Mouse (Mus musculus) frontal cortex, adult (tissue): ENCODE measurements around the gene Mtfr2.

Experiments
- ATAC-seq: cut with Nextera tagmentation; 2 replicates; pipeline ENCODE4 v1.9.2; 2017; ENCODE audit warnings: mild to moderate bottlenecking, moderate library complexity, mixed read lengths; ENCODE audit not compliant: low TSS enrichment

The Mtfr2 gene

DNA sequence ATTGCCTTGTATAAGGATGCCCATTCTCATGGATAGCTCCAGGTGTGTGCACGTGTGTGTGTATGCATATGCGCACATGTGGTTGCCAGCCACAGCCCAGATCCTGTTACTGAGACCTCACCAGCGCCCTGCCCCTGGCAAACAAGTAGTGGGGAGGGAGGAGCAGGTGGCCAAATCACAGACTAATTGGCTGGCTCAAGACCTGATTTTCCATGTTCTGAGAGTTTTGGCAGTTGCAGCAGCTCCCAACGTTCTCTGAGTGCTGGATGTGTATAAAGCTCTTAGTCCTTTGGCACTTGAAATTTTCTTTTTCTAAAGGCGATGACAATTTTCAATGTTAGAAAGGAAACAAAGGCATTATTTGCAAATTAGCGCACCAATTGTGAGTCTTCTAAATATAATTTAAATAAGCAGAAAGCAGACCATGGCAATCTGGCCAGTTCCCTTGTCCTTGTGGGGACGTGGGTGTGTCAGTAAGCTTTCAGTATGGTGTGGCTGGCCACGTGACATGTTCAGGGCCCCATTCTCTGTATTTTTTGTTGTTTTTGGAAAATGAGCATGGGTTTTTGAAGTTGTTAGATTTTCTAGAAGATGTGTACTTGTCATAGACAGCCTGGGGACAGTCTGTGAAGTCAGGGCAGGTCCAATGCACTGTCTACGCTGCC lies 31.6 kb downstream of the Mtfr2 start:
- ATAC-seq = no peak

DNA sequence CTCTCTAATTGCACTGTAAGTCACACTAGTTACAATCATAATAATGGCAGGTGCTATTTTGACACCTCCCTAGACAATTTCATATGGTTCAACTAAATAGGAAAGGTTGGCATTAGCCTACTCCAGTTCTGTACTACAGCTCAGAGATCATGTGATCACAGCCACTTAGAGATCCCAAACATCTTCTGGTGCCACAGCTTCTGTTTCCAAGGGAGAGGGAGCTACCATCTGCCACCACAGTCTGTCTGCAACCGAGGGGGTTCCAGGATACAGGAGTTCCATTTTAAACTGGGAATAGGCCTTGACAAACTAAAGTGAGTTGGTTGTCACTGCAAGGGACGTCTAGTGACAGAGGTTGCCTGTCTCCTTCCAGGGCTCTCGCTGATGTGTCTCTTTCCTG lies 33.2 kb downstream of the Mtfr2 start:
- ATAC-seq = peak; percentile 92

DNA sequence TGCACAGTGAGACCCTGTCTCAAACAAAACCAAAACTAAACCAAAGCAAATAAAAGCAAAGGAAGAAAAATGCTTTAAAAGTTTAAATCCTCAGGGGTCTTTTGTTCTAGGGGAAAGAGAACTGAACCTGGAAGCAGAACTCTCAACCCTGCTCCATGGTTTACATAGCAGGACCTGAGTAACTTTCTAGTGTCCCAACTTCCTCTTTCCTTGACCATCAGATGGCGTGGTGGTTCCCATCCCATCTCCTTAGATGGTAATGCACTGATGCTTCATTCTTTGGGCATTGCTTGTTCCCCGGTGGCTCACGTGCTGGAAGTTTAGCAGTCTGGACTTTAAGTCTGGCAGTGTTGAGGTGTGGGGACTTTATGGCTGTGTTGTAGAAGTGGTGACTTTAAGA lies 33.8 kb downstream of the Mtfr2 start:
- ATAC-seq = no peak

DNA sequence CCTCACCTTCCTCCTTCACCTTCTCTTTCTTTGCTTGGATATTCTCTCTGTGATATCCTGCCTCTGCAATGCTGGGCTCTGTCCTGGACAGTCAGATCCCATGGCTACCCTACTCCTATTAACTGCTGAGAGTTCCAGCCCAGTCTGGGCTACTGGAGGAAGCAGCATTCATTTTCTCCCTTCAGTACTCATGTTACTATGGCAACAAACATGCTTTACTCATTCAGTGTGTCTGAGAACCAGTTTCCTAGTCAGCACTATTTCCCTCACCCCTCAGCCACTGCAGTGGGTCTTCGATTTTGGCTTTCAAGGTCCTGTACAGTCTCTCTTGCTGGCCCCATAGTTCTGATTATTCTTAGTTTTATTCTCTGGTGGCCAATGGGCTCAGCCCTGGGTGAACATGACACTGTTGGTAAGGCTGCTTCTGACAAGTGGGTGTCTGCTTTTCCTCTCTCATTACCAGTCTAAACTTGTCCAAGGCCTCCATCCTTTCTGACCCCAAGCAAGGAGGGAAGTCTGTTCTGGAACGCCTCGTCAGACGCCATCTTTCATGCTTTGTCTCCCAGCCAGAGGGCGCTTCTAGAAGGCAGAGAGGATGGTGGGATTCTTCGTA lies 35.3 kb downstream of the Mtfr2 start:
- ATAC-seq = peak; percentile 86

DNA sequence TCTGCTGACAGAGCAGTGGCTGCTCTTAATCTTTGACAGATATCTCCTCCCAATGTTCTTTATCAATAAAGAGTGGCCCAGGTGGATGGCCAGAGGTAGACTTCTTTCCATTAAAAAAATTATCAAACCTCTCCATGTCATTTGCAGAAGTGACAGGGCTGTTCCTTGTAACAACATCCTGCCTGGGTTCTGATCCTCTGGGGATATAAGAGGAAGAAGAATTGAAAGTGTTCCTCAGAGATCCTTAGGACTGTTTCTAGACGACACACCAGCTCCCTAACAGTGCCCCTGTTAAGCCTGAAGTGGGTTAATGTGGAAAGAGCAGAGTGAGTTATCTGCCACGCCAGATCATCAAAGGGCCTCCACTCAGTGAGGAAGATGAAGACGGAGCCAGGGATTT lies 43.0 kb downstream of the Mtfr2 start:
- no peak for ATAC-seq

DNA sequence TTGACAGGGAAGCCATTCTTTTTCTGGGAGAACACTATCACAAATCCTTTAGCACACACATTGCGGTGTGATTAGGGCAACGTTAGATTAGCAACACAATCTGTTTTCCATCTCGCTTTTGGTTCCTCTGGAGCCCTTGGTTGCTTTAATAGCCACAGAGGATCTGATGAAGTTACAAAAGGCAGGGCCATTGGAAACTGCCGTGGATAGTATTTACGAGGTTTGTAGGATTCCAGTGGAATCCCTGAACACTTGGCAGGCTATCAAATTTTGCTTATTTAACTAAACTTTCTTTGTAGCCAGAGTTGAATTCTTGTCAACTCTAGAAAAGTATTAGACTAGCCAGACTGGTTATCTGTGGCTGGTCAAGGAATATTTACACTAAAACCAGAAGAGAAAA lies 47.2 kb downstream of the Mtfr2 start:
- ATAC-seq = no peak

DNA sequence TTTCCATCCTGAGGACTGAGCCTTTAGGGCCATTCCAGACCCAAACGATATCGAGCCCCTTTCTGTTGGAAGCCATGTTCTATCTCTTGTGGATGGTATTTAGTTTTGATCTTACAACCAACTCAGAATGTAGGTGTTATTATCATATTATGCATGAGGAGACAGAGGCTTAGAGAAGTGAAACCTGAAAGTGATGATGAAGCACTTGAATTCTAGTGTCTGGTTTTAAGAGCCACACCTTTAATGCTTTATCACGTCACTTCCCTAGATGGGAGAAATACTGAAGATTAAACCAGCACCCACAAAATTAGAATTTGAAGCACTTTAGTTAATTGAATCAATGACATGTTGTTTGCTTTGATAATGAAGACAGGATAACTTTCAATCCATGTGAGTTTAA lies 48.2 kb downstream of the Mtfr2 start:
- no peak for ATAC-seq

DNA sequence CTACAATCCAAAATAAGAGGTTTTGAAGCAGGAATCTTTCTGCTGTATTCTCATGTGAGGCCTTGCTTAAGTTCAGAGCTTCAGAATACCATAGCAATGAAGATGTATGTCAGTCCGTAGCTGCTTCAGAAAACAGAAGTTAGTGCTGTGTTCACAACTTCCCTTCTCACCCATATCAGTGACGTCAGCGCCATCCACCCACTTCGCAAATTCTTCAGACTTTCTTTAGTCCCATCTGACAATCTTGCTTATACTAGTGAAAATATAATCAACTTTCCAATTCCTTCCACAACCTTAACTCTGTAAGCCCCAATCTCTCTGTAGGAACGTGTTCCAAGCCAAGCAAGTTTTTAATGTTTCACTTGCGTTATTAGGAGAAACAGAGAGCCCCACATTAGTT lies 50.7 kb downstream of the Mtfr2 start:
- ATAC-seq = peak; percentile 82

DNA sequence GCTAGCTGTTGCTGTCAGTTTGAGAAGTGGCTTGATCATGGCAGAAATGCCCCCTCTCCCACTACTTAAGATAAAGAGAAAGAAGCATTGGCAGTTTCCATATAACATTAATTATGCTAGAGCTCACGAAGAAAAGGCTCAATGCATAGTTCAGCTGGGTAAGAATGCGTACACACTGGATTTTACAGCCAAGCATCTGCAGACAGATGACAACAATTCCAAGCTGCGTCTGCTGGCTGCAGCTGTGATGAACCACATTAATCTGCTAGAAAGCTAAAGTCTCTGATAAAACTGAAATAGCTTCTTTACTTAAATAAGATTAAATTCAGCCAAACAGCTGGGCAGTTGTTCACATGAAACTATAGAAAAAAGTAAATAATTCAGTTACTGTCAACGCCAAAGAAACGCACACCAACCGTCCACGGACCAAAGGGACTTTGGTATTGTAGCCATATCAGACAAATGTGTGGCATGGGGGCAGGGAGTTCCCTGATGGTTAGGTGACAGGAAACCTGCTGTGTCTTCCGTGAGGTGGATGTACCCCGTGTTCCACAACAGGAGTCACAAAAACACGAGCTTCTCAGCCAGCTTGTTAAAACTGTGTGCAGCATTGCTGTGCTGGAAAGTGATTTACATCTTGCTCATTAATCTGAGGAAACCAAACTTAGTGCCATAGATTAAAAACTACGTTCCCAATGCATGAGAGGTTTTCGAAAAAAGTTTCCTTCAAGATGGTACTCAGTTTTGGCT lies 51.2 kb downstream of the Mtfr2 start:
- 0 out of 2 replicates have a peak, but pooled peaks have one; percentile 31 for ATAC-seq

DNA sequence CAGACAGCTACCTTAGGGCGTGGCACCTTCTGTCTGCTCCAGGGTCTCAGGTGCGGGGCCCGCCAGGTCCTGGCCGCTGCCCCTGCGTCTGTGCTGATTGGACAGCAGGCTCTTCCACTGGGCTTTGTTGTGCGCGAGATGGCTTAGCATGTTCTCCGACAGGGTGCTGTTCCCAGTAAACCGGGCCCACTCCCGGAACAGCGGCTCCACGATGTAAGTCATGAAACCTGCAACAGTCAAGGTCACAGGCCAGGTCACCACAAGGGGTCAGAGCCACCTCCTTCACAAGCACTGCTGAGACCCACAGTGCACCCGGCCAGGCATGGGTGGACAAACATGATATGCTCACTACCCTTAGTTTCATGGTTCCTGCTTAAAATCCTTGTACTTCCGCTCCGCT lies 52.8 kb downstream of the Mtfr2 start:
- ATAC-seq = no peak

DNA sequence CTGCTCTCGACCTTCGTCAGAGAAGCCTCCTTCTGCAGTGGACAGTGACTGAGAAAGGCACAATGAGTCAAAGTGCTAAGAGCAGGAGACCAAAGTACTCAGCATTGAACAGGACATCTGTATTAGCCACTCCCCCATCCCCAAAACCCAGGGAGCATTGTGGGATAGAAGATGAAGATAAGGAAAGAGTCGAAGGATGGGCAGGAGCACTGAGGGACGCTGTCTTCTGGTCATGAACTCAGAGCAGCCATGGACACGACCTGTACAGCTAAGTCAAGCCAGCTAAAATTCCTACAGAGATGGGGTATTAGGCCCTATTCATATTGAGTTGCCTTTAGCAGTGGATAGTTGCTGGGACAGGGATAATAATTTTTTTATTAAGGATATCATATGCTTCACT lies 55.4 kb downstream of the Mtfr2 start:
- ATAC-seq = no peak

DNA sequence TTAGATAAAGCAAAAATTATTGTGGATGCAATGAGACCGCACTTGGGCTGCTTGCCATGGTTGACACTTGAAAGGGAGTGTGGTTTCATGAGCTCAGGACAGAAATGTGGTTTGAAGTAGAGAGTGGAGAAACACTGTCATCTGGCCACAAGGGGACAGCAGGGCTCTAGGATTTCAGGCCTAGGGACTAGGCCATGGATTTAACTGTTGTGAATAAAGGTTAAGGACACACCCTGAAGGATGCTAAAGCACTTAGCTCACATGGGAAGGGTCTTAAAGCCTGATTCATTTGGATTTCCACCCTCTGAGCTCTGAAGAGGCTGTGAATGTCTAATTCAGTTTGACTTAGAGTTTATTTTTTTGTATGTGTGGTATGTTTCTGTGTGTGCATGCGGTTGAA lies 57.9 kb downstream of the Mtfr2 start:
- ATAC-seq = peak; percentile 83

DNA sequence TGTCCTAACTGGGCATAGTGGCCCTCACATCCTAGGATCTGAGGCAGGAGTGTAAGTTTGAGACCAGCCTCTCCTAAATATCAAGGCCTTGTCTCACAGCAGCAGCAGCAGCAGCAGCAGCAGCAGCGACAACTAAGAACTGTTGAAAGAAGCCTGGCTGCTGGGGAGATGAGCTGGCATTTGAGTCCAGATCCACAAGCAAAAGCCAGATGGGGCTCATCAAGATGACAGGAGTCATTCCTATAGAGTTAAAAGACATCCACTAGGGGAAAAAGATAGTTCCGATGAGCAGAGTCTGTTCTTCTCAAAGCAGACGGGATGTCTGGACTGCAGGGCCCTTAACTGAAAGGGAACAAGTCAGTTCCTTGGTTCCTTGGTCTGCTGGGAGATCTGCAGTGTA lies 60.8 kb downstream of the Mtfr2 start:
- ATAC-seq = no peak

DNA sequence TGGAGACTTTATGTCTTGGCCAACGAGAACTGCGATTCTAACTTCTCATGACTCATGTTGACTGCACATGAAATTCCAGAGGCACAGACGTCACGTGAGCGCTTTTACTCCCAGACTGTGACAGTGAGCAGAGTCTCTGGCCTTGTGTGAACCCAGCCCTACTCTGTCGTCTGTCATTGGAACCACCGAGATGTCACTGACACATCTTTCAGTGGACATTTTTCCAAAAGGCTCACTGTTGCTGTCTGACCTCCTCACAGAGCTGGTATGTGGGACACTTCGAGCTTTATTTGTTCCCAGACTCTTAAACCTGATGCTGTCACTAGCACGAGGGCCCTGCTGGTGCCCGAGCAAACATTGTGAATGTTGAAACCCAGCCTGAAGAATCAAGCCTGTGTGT lies 61.6 kb downstream of the Mtfr2 start:
- ATAC-seq = no peak
